Mouse (Mus musculus) E14TG2a.4 (cell line): ENCODE data around the gene Src.

Experiments
- CTCF ChIP-seq: conservative IDR thresholded peaks from 2 replicates; pipeline ENCODE4 v1.5.1; 2014; ENCODE audit warnings: low read length
- NANOG ChIP-seq: IDR thresholded peaks from 2 replicates; pipeline ENCODE4 v1.6.1; 2014; ENCODE audit warnings: borderline replicate concordance, low read length, mixed read lengths
- POU5F1 ChIP-seq: IDR thresholded peaks from 2 replicates; pipeline ENCODE4 v1.6.1; 2014; ENCODE audit warnings: low read length, borderline replicate concordance

DNA sequence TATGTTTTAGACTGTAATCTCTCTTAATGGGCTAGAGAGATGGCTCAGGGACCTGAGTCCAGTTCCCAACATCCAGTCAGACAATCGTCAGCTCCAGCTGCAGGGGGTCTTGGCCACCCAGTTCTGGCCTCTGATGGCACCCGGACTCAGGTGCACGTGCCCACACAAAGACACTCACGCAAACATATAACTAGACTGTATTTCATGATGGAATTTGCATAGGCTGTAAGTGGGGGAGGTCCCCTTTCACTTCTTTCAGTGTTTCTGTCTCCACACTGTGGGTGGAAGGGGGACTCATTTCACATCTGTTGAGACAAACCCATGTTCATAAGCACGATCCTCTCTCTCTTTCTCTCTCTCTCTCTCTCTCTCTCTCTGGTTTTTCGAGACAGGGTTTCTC, 17.8 kb upstream of the Src start:
- no peak for TF ChIP-seq CTCF
- TF ChIP-seq POU5F1 = no peak
- TF ChIP-seq NANOG = no peak
